Mouse (Mus musculus) ES-E14 (cell line): ENCODE results near the gene Vmn1r122.
"Not testable (repeated sequence)": the region's sequence is repeated elsewhere in the genome, so short reads cannot be mapped to it uniquely, and the experiment has no call there.

Experiments
- CHD2 ChIP-seq: IDR thresholded peaks from 2 replicates; pipeline ENCODE4 v1.6.1; 2014; ENCODE audit warnings: mild to moderate bottlenecking, low read depth, low read length, inconsistent platforms
- HCFC1 ChIP-seq: IDR thresholded peaks from 2 replicates; pipeline ENCODE4 v1.6.1; 2012; ENCODE audit warnings: low read length, inconsistent platforms, borderline replicate concordance; ENCODE audit not compliant: insufficient read depth
- MAFK ChIP-seq: IDR thresholded peaks from 2 replicates; pipeline ENCODE4 v1.6.1; 2014; ENCODE audit warnings: mild to moderate bottlenecking, low read depth, low read length, inconsistent platforms; ENCODE audit not compliant: insufficient read depth
- ZC3H11A ChIP-seq: IDR thresholded peaks from 2 replicates; pipeline ENCODE4 v1.6.1; 2012; ENCODE audit warnings: low read depth, mild to moderate bottlenecking, inconsistent platforms, low read length, borderline replicate concordance

GRCm38 (mm10) chr7:21098413-21098812, 35.5 kb downstream of the Vmn1r122 start, which contains the start of gene Vmn1r121:
- TF ChIP-seq MAFK, ZC3H11A, CHD2, HCFC1: not testable (repeated sequence)
